Mouse (Mus musculus): ENCODE measurements around the gene Tas2r126.

- TF ChIP-seq POLR2A (IDR thresholded peaks at IDR 0.05; ENCODE audit: insufficient read depth, low read depth, low read length) (no peak), CTCF (IDR thresholded peaks at IDR 0.05; ENCODE audit: insufficient read depth, low read depth, low read length) (no peak)
These were observed 42.5 kb upstream of the Tas2r126 start for GRCm38 (mm10) chr6:42391796-42392330.

All from olfactory bulb, adult 2 months (tissue).